Mouse (Mus musculus): ENCODE measurements at regions not wholly inside any gene's neighbourhood (a gene's known extent, or its start where the extent isn't known, plus 50 kb on each side); places are given as distances from the start of the nearest gene placed in this dataset.

GRCm38 (mm10) chr3:63638572-63638971, 154.9 kb upstream of the Gm34302 start:
- no peak for ATAC-seq (ENCODE audit: low TSS enrichment)

- peak; percentile 81 for ATAC-seq (ENCODE audit: low TSS enrichment)
Observed at GRCm38 (mm10) chr3:63637913-63638312, 154.2 kb upstream of the Gm34302 start.

- ATAC-seq (ENCODE audit: low TSS enrichment) = no peak
Observed at GRCm38 (mm10) chr3:63627724-63628123, 144.0 kb upstream of the Gm34302 start.

DNA sequence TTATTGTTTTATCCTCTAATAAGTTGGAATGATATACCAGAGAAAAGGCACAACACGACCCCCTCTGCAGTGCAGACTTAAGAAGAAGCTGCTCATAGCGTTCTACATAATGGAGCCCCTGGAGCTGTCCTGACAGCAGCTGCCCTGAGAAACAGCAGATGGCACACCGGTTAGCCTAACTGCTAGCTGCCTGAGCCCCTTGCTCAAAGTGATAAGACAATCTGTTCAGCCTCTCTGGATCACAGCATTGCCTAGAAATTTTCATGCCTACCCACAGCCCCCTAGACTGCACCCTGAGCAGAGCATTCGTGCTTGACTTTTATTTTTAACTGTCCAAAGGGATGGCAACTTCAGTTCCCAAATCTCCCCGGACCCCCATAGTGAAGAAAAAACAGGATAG, 132.4 kb upstream of the Gm34302 start:
- no peak for ATAC-seq (ENCODE audit: low TSS enrichment)

DNA sequence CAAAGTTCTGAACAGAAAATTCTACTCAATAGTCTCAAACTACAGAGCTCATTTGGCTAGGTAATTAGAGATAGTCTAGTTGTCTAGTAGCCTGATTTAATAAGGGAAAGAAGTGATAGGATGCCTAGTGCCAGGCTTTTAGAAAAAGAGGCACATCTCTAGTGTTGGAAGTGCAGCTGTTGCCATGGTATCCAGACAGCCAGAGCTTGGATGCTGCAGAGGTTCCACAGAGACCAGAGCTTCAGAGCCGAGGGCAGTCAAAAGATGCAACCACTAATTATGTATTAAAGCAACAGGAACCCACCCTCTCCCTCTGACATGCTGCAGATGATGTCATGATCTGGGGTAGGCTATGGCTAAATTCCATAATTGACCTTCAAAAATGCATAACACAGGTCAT, 130.0 kb upstream of the Gm34302 start:
- ATAC-seq (ENCODE audit: low TSS enrichment) = peak; percentile 50; the same call in 1 of the 2 replicates

DNA sequence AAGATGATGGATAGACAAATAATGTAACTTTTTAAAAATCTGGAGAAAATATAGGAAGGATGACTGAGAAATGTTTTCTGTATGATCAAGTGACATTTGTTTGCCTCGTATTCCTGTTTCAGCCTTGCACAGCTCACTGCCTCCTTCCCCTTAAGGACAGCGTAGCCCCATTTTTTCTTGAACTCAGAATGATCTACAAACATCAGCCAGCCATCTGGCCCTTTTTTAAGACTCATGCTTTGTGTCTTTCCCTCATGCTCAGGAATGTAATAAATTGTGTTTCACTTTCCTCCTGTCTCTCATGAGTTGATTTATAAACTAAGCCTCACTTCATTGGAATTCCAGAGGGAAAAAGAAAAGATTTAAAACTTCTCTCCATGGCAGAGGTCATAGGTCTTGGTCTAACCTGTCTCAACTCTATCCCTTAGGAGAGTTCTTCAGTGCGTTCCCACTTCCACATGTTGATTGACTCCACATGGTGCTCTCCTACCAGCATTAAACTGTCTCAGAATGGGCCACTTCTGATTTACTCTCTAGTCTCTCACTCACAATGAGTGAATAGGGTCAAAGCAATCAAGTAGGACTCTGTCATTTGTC, 129.2 kb upstream of the Gm34302 start:
- no peak for ATAC-seq (ENCODE audit: low TSS enrichment)

DNA sequence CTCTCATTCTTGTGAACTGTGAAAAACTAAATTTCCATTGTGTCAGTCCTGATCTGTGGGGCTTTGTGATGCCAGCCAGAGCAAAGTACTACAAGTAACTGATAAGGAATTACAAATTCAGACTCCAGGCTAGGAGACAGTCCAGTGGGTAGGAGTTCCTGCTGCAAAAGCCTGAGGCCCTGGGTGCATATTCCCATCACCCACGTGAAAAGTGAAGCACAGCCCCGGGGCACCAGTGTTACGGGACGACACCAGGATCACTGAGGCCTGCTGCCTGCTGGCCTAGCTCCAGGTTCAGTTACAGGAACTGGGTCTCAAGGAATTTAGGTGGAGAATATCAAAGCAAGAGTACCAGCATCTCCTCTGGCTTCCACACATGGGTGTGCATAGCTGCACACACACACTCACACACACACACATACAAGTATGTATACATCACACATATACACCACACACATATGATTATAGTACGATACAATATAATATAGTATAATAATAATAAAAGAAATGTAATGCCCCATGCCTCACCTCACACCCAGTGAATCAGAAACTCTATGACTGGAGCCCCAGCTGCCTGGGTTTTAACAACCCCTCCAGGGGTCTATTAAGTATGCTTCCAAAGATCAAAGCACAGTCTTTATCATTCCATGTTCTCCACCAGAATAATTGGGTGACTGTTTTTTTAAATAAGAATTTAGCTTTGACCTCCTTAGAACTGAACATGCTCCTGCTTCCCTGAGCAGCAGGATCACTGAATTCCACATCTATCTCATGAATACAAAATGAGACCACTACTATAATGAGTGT, 126.6 kb upstream of the Gm34302 start:
- ATAC-seq (ENCODE audit: low TSS enrichment) = no peak

DNA sequence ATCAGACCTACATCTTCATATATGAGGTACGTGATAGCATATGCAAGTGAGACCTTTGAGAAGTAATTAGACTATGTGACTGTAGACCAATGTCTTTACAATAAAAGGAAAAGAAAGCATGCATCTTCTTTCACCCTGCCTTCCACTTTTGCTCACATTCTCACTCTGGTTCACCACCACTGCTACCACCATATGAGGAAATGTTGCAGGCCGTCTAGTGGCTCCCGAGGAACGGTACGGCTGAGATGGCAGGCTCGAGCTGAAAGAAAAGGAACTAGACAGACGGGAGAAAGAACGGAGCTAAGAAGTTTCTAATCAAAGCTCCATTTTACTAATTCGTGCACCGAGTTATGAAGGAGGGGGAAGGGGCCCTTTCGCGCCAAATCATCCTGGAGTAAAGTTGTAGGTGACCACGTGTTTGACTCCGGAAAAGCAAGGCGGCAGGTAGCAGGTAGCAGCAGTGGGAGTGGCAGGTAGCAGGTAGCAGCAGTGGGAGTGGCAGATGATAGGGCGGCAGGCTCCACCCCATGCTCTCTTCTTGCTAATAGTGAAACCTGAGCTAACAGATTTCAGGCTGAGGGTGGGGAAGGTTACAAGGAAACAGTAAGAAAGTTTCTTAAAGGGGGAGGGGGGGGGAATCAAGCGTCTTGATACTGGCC, 125.9 kb upstream of the Gm34302 start:
- no peak for ATAC-seq (ENCODE audit: low TSS enrichment)

DNA sequence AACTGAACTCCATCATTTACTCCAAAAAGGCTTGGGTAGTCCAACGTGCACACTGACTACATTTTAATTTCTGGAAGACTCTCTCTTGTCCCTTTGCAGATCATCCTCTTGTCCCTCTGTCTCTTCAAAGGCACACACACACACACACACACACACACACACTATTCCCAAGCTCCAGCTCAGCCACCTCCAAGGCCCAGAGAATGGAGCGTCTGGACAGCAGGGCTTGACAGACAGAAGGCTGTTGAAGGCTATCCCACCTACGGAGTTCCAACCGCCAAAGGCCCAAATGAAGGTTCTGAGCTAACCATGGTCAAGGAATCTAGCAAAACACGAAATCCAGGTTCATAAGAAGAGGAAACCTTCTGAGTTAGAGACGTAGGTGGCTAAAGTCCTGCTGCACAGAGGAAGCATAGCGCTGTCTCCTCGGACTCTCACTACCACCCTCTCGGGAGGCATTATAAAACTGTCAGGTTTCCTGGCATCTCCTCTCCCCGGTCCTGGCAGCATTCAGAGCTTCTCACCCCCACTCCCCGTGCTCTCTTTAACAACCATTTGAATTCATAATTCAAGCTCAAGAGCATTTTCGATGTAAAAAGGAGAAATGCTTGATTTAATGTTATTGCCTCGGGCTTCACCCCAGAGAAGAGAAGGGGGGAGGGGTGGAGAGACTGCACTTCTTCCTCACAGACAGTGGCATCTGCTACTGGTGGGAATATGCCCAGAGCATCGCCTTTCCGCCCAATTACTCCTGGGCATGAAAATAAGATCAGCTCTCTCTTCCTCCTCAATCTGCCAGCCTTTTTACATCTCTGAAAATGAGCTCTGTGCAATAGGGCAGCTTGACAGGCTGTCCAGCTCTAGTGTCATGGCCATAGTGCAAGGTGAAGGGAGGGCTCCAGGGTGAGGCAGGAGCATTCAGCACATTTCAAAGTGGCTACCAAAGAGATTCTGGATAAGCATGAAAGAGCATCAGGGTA, 99.3 kb upstream of the Gm34302 start:
- ATAC-seq (ENCODE audit: low TSS enrichment) = peak; percentile 80

- ATAC-seq (ENCODE audit: low TSS enrichment) = no peak
Observed at GRCm38 (mm10) chr3:63582180-63582579, 98.5 kb upstream of the Gm34302 start.

DNA sequence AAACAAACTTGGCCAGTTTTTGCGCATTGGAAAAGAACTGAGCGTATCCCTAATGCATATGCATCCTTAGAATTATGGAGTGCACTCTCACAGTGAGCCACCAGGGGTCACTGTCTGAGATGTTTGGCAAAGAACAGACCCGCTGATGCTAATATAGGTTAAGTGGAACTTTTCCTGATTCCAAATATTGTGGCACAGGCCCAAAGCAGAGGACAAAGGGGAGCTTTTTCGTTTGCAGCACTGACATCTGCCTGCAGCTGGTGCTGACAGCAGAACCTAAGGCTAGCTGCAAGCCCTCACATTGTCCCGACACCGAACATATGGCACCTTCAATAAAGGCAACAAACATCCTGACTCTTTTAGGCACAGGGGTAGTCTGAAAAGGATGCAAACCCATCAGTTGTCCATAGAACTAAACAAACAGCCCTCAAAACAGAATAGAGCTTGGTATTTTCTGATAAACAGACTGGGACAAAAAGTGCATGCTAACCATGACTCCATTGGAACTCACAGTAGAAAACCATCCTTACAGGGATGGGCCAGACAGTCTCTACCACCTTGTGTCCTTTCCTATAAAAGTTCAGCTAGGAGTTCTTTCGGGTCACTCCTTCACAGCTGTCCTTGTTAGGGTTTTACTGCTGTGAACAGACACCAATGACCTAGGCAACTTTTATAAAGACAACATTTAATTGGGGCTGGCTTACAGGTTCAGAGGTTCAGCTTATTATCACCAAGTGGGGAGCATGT, 87.1 kb upstream of the Gm34302 start:
- ATAC-seq (ENCODE audit: low TSS enrichment) = peak; percentile 92

DNA sequence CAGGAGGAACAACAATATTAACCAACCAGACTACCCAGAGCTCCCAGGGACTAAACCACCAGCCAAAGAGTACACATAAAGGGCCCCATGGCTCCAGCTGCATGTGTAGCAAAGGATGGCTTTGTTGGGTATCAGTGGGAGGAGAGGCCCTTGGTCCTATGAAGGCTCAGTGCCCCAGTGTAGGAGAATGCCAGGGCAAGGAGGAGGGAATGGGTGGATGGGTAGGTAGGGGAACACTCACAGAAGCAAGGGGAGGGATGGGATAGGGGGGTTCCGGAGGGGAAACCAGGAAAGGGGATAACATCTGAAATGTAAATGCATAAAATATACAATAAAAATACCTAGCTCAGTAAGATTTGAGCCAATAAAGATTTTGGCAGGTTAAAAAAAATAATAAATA, 86.4 kb upstream of the Gm34302 start:
- ATAC-seq (ENCODE audit: low TSS enrichment) = no peak

- ATAC-seq (ENCODE audit: low TSS enrichment) = no peak
Observed at GRCm38 (mm10) chr3:63569004-63569596, 85.4 kb upstream of the Gm34302 start.

GRCm38 (mm10) chr3:63567726-63568125, 84.0 kb upstream of the Gm34302 start:
- no peak for ATAC-seq (ENCODE audit: low TSS enrichment)

DNA sequence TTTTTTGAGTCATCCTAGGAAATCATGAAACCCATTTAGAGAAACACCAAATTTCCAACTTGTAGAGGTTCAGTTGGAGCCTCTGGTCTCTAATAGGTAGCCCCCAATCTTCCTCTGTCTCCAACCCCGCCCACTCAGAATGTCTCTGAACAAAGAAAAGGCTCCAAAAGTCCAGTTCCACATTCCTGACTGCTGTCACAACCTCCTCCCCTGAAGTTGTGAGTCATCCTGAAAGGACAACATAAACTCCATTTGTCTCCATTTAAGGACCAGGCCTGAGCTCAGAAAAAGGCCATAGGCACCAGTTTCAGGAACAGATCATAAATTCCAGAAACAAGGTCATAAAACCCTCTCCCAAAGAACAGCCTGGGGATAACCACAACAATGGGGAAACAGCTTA, 79.4 kb upstream of the Gm34302 start:
- ATAC-seq (ENCODE audit: low TSS enrichment) = no peak

DNA sequence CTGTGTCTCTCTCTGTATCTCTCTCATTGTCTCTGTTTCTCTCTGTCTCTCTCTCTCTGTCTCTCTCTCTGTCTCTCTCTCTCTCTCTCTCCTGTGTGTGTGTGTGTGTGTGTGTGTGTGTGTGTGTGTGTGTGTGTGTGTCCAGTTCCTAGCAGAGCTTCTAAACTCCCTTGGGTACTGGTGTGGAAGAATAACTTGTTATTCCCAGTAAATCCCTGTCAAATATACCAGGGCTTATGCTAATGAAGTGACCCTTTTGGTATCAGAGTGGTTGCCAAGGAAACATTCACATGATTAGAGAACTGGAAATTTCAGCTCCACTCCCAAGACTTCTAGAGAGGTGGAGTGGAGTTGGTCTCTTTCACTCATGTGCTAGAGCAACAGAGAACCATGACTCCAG, 78.9 kb upstream of the Gm34302 start:
- ATAC-seq (ENCODE audit: low TSS enrichment) = no peak

DNA sequence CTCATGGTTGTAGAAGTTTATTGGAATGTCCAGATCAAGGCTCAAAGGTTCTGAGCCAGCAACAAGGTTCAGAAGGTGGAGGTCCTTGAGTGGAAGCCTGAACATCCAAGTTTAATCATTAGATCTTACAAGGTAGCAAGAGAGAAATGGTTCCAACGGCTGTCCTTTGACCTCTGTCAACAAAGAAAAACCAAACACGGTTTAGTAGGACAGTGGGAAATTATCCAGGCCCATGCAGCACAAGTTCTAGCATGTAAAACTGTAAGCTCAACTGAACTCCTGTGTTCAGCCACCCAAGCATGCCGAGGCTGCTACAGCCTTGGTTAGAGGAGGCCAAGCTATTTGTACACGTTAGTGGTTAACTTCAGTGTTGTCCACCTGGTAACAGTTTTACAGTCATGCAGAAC, 77.1 kb upstream of the Gm34302 start:
- no peak for ATAC-seq (ENCODE audit: low TSS enrichment)

DNA sequence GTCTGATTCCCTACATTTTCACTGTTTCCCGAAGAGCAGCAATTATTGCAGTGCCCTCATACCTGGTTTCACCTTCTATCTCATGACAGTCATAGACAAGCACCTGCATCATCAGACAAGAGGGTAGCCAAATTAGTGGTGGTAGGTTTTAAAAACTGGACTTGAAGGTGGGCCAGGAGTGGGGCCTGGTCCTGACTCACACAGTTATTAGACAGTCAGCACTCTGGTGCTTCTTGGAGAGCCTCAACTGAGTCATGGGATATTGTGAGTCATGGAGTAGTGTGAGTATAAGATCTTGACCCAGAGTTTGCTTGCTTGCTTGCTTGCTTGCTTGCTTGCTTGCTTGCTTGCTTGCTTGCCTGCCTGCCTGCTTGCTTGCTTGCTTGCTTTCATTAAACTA, 73.1 kb upstream of the Gm34302 start:
- no peak for ATAC-seq (ENCODE audit: low TSS enrichment)

GRCm38 (mm10) chr3:63554872-63555271, 71.2 kb upstream of the Gm34302 start:
- ATAC-seq (ENCODE audit: low TSS enrichment) = peak; percentile 74; the same call in 1 of the 2 replicates

- ATAC-seq (ENCODE audit: low TSS enrichment) = no peak
Observed at GRCm38 (mm10) chr3:63553426-63553825, 69.7 kb upstream of the Gm34302 start.

GRCm38 (mm10) chr3:63551661-63552060, 68.0 kb upstream of the Gm34302 start:
- ATAC-seq (ENCODE audit: low TSS enrichment) = no peak
